18 mouse cellular contexts compared by ENCODE assay signal in genomic region chr2:104267049-104267448, GRCm38 (mm10).
DNase-seq lines count a peak whose midpoint lies in the region; ATAC-seq and TF ChIP-seq lines count a peak whose summit lies in the region.
"Had no signal": no experiment of that assay in that cellular context is flagged by ENCODE, and none has a peak within 500 bp of the region (broad histone marks: within the 10 kb centered on the region; RNA-seq: fewer than 3 reads in every experiment).

No protein-coding gene starts in this region.

- H3K4me1 ChIP-seq in forebrain, postnatal 0 days (ENCODE audit: insufficient read depth): no peaks in the 10 kb centered on the region
- no peaks in the 10 kb centered on the region for H3K4me1 ChIP-seq in forebrain, embryonic 11.5 days (replicated peaks; ENCODE audit: control insufficient read depth, insufficient read depth, low read length)
- H3K4me1 ChIP-seq in kidney, embryonic 15.5 days: no peaks in the 10 kb centered on the region; the same call in 1 of the 2 replicates
- no peaks in the 10 kb centered on the region for H3K4me1 ChIP-seq in embryonic facial prominence, embryonic 15.5 days
- H3K4me1 ChIP-seq in neural tube, embryonic 14.5 days (ENCODE audit: control insufficient read depth, insufficient read depth, low read length): no peaks in the 10 kb centered on the region
- H3K4me1 ChIP-seq: forebrain, embryonic 12.5 days; stomach, embryonic 15.5 days had no signal

- peak; percentile 32; the same call in 1 of the 2 replicates for ATAC-seq in forebrain, postnatal 0 days
- no peak for ATAC-seq in forebrain, embryonic 11.5 days (replicated peaks; ENCODE audit: low FRiP score)
- peak; percentile 73 for ATAC-seq in kidney, embryonic 15.5 days (replicated peaks; ENCODE audit: low FRiP score)
- ATAC-seq in embryonic facial prominence, embryonic 15.5 days (ENCODE audit: insufficient number of reproducible peaks, low FRiP score, low TSS enrichment, low read depth): 0 out of 2 replicates have a peak, but pooled peaks have one; percentile 39
- ATAC-seq in neural tube, embryonic 14.5 days (ENCODE audit: low read depth): peak; percentile 60; the same call in 1 of the 2 replicates
- ATAC-seq: activated CD4-positive, CD25-positive, alpha-beta regulatory T cell, adult 4 months had no signal

- no peak overlapping the region for H3K4me2 ChIP-seq in forebrain, postnatal 0 days (ENCODE audit: low read depth)
- H3K4me2 ChIP-seq in forebrain, embryonic 11.5 days (ENCODE audit: low read depth, low read length, severe bottlenecking): no peak overlapping the region
- H3K4me2 ChIP-seq in kidney, embryonic 15.5 days: no peak overlapping the region
- H3K4me2 ChIP-seq in embryonic facial prominence, embryonic 15.5 days (replicated peaks): no peak overlapping the region
- H3K4me2 ChIP-seq in neural tube, embryonic 14.5 days (ENCODE audit: low read depth, low read length): no peak overlapping the region
- H3K4me2 ChIP-seq: embryonic facial prominence, embryonic 13.5 days; forebrain, embryonic 12.5 days; heart, embryonic 13.5 days; stomach, embryonic 15.5 days had no signal

- no peak overlapping the region for H3K9ac ChIP-seq in forebrain, postnatal 0 days
- no peak overlapping the region for H3K9ac ChIP-seq in forebrain, embryonic 11.5 days (ENCODE audit: low read length)
- no peak overlapping the region for H3K9ac ChIP-seq in kidney, embryonic 15.5 days
- H3K9ac ChIP-seq in embryonic facial prominence, embryonic 15.5 days: no peak overlapping the region
- no peak overlapping the region for H3K9ac ChIP-seq in neural tube, embryonic 14.5 days (replicated peaks; ENCODE audit: low read depth, low read length)
- H3K9ac ChIP-seq: embryonic facial prominence, embryonic 13.5 days; forebrain, embryonic 12.5 days; heart, embryonic 13.5 days; stomach, embryonic 15.5 days had no signal

- 55% methylated on average over 4 of the region's 4 CpGs for WGBS in forebrain, postnatal 0 days
- 66% methylated on average over 4 of the region's 4 CpGs for WGBS in forebrain, embryonic 11.5 days
- 12% methylated on average over 4 of the region's 4 CpGs for WGBS in kidney, embryonic 15.5 days
- WGBS in embryonic facial prominence, embryonic 15.5 days: 34% methylated on average over 4 of the region's 4 CpGs
- 6% methylated on average over 4 of the region's 4 CpGs for WGBS in neural tube, embryonic 14.5 days

- H3K4me3 ChIP-seq in forebrain, postnatal 0 days (ENCODE audit: low read depth, low read length): no peak overlapping the region
- no peak overlapping the region for H3K4me3 ChIP-seq in forebrain, embryonic 11.5 days (ENCODE audit: low read depth, low read length)
- H3K4me3 ChIP-seq in kidney, embryonic 15.5 days (replicated peaks): no peak overlapping the region
- no peak overlapping the region for H3K4me3 ChIP-seq in embryonic facial prominence, embryonic 15.5 days (replicated peaks)
- no peak overlapping the region for H3K4me3 ChIP-seq in neural tube, embryonic 14.5 days (ENCODE audit: low read depth, low read length)
- H3K4me3 ChIP-seq: embryonic facial prominence, embryonic 13.5 days; forebrain, embryonic 12.5 days; heart, embryonic 13.5 days; stomach, embryonic 15.5 days had no signal

- no peaks in the 10 kb centered on the region for H3K27me3 ChIP-seq in forebrain, postnatal 0 days (ENCODE audit: insufficient read depth, low read length)
- no peaks in the 10 kb centered on the region for H3K27me3 ChIP-seq in forebrain, embryonic 11.5 days (ENCODE audit: control insufficient read depth, insufficient read depth, low read length)
- no peaks in the 10 kb centered on the region for H3K27me3 ChIP-seq in kidney, embryonic 15.5 days
- no peaks in the 10 kb centered on the region for H3K27me3 ChIP-seq in embryonic facial prominence, embryonic 15.5 days
- H3K27me3 ChIP-seq in neural tube, embryonic 14.5 days (ENCODE audit: control insufficient read depth, insufficient read depth, low read length): no peaks in the 10 kb centered on the region
- H3K27me3 ChIP-seq: embryonic facial prominence, embryonic 13.5 days; forebrain, embryonic 12.5 days; heart, embryonic 13.5 days; stomach, embryonic 15.5 days had no signal

- no peak for TF ChIP-seq CTCF in forebrain, postnatal 0 days (IDR thresholded peaks at IDR 0.05; ENCODE audit: low read depth)

- no peak overlapping the region for H3K27ac ChIP-seq in forebrain, postnatal 0 days (ENCODE audit: low read depth, low read length)
- H3K27ac ChIP-seq in forebrain, embryonic 11.5 days (ENCODE audit: low read depth, low read length): no peak overlapping the region
- no peak overlapping the region for H3K27ac ChIP-seq in kidney, embryonic 15.5 days
- no peak overlapping the region for H3K27ac ChIP-seq in embryonic facial prominence, embryonic 15.5 days (replicated peaks)
- no peak overlapping the region for H3K27ac ChIP-seq in neural tube, embryonic 14.5 days (ENCODE audit: low read depth, low read length)
- H3K27ac ChIP-seq: embryonic facial prominence, embryonic 13.5 days; forebrain, embryonic 12.5 days; heart, embryonic 13.5 days; stomach, embryonic 15.5 days had no signal

- H3K9me3 ChIP-seq in forebrain, postnatal 0 days (ENCODE audit: low read length): no peaks in the 10 kb centered on the region
- H3K9me3 ChIP-seq in forebrain, embryonic 11.5 days (ENCODE audit: control insufficient read depth, low read length): no peaks in the 10 kb centered on the region
- H3K9me3 ChIP-seq in kidney, embryonic 15.5 days (replicated peaks): no peaks in the 10 kb centered on the region
- H3K9me3 ChIP-seq in embryonic facial prominence, embryonic 15.5 days (replicated peaks): no peaks in the 10 kb centered on the region
- no peaks in the 10 kb centered on the region for H3K9me3 ChIP-seq in neural tube, embryonic 14.5 days (ENCODE audit: control insufficient read depth, low read length)
- H3K9me3 ChIP-seq: embryonic facial prominence, embryonic 13.5 days; forebrain, embryonic 12.5 days; heart, embryonic 13.5 days; stomach, embryonic 15.5 days had no signal

- H3K36me3 ChIP-seq in forebrain, postnatal 0 days (ENCODE audit: insufficient read depth): no peaks in the 10 kb centered on the region
- no peaks in the 10 kb centered on the region for H3K36me3 ChIP-seq in forebrain, embryonic 11.5 days (ENCODE audit: control insufficient read depth, insufficient read depth, low read length)
- no peaks in the 10 kb centered on the region for H3K36me3 ChIP-seq in kidney, embryonic 15.5 days
- H3K36me3 ChIP-seq in embryonic facial prominence, embryonic 15.5 days: no peaks in the 10 kb centered on the region
- H3K36me3 ChIP-seq in neural tube, embryonic 14.5 days (ENCODE audit: control insufficient read depth, insufficient read depth, low read length): no peaks in the 10 kb centered on the region
- H3K36me3 ChIP-seq: embryonic facial prominence, embryonic 13.5 days; forebrain, embryonic 12.5 days; heart, embryonic 13.5 days; stomach, embryonic 15.5 days had no signal

- no peak for DNase-seq in forebrain, postnatal 0 days
- no peak for DNase-seq in forebrain, embryonic 11.5 days (ENCODE audit: low spot score)
- no peak for DNase-seq in kidney, adult 11 months
- DNase-seq in frontal cortex, postnatal 14 days (ENCODE audit: low spot score in 2 of 2): no peak
- DNase-seq: cerebellum, postnatal 25 days; heart, postnatal 4 days; lung, adult 2 months; midbrain, embryonic 14.5 days; spleen, adult 18-20 months; thymus, postnatal 14 days had no signal
